Mouse (Mus musculus): ENCODE results near the gene Dnajc27.

Gene Dnajc27

GRCm38 (mm10) chr12:4080311-4080710 is 2.1 kb upstream of the Dnajc27 start:
- DNase-seq (ENCODE audit: low spot score in 2 of 2) = peak in 1 of 2 experiments; percentile 93

GRCm38 (mm10) chr12:4083441-4083840 is 1.1 kb downstream of the Dnajc27 start:
- DNase-seq (ENCODE audit: low spot score in 2 of 2) = no peak

- DNase-seq (ENCODE audit: low spot score in 2 of 2) = peak in 1 of 2 experiments; percentile 80
These were observed 25.0 kb downstream of the Dnajc27 start for GRCm38 (mm10) chr12:4107383-4107782.

GRCm38 (mm10) chr12:4116132-4116531 is 33.7 kb downstream of the Dnajc27 start:
- DNase-seq (ENCODE audit: low spot score in 2 of 2) = no peak

GRCm38 (mm10) chr12:4117136-4117535 is 34.8 kb downstream of the Dnajc27 start:
- DNase-seq (ENCODE audit: low spot score in 2 of 2) = no peak

GRCm38 (mm10) chr12:4117579-4117978 is 35.2 kb downstream of the Dnajc27 start:
- DNase-seq (ENCODE audit: low spot score in 2 of 2) = peak; percentile 74

GRCm38 (mm10) chr12:4127346-4127745 is 45.0 kb downstream of the Dnajc27 start:
- DNase-seq (ENCODE audit: low spot score in 2 of 2) = no peak

GRCm38 (mm10) chr12:4132941-4133846 is 50.8 kb downstream of the Dnajc27 start, which contains the start of gene Adcy3:
Adcy3 (plus strand) TSS chr12:4133103.
- peak in 1 of 2 experiments; percentile 62 for DNase-seq (ENCODE audit: low spot score in 2 of 2)

- peak in 1 of 2 experiments; percentile 28 for DNase-seq (ENCODE audit: low spot score in 2 of 2)
These were observed 51.4 kb downstream of the Dnajc27 start for GRCm38 (mm10) chr12:4133847-4134212.

- DNase-seq (ENCODE audit: low spot score in 2 of 2) = no peak
These were observed 60.8 kb downstream of the Dnajc27 start for GRCm38 (mm10) chr12:4143179-4143578.

- DNase-seq (ENCODE audit: low spot score in 2 of 2) = no peak
These were observed 68.6 kb downstream of the Dnajc27 start for GRCm38 (mm10) chr12:4150936-4151335.

- DNase-seq (ENCODE audit: low spot score in 2 of 2) = no peak
These were observed 69.6 kb downstream of the Dnajc27 start for GRCm38 (mm10) chr12:4151969-4152368.

GRCm38 (mm10) chr12:4157466-4157865 is 75.1 kb downstream of the Dnajc27 start:
- DNase-seq (ENCODE audit: low spot score in 2 of 2) = no peak

- DNase-seq (ENCODE audit: low spot score in 2 of 2) = no peak
These were observed 75.8 kb downstream of the Dnajc27 start for GRCm38 (mm10) chr12:4158179-4158578.

GRCm38 (mm10) chr12:4158868-4159632 is 76.7 kb downstream of the Dnajc27 start:
- no peak for DNase-seq (ENCODE audit: low spot score in 2 of 2)

All from left cerebral cortex, adult 9 months (tissue).